Mouse (Mus musculus): ENCODE data around the gene Trim25. TPM values are rescaled to one million over a fixed set of nuclear protein-coding genes. Genes with fewer than 3 reads are reported as not detected.
"Not testable (repeated sequence)": the region's sequence is repeated elsewhere in the genome, so short reads cannot be mapped to it uniquely, and the experiment has no call there.

Trim25 gene
- total RNA-seq, 2 experiments from 2014 or later = 133 to 185 TPM

DNA sequence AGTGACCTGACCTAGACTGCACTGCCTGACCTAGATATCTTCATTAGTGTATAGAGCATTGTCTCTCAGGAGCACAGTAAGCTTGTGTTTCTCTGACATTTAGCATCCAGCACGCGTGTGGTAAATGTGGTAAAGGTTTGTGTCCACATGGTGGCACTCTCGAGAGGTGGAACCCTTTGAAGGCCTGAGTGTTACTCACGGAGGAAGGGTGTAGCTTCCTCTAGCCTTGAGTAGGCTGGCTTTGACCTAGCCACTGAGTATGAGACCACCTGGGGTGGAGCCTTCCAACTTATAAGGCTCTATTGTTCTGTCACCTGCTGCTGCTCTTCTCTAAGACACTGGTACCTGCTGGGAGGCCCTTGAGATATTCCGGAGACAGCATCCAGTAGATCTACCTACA lies 5.6 kb upstream of the Trim25 start:
- DNase-seq (ENCODE audit: low spot score in 2 of 2) = peak; percentile 61 to 62

DNA sequence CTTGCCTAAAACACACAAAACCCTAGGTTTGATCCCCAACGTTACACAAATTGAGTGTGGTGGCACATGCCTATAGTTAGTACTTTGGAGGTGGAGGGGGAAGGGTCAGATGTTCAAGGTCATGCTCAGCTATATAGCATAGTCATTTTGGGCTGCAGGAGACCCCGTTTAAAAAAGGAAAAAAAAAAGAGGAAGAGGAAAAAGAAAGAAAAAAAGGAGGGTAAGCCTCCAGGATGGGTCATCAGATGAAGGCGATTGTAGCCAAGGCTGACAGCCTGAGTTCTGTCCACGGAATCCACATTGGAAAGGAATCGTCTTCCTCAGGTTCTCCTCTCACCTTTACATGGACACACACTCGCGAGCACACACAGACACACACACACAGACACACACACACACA lies 4.7 kb upstream of the Trim25 start:
- no peak for DNase-seq (ENCODE audit: low spot score in 2 of 2)

DNA sequence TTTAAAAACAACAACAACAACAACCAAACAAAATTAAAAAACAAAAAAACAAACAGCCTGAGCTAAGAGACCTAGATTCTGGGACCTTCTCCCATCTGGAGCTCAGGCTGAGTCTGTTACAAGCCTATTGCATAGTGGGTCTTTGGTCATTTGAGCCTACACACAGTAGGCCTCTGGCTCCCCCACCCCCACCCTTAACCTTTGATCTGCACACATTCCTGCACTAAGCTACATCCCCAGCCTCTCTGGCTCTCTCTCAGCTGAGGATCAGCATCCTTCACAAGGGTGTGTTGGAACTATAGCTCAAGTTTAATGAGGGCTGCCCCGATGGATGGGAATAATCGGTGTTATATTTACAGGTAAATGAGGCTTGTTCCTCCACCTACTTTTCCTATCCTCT lies 3.6 kb upstream of the Trim25 start:
- DNase-seq (ENCODE audit: low spot score in 2 of 2) = no peak

DNA sequence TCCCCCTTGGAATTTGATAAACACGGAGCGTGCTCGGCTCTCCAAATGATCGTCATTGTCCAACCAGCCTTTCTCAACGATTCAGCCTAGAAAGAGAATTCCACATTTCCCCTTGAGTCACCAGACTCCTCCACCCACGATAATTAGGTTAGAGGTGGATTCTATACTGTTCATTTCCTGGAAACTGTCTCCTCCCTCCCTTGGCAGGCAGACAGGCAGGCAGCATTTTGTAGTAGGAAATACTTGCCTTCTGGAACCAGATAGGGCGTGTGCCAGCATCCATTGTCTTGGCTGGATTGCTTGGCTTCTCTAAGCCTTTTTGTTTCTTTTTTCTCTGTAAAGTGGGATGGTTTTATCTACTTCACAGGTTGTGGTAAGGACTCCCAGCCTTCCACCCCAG lies 2.7 kb upstream of the Trim25 start:
- DNase-seq (ENCODE audit: low spot score in 2 of 2) = no peak

DNA sequence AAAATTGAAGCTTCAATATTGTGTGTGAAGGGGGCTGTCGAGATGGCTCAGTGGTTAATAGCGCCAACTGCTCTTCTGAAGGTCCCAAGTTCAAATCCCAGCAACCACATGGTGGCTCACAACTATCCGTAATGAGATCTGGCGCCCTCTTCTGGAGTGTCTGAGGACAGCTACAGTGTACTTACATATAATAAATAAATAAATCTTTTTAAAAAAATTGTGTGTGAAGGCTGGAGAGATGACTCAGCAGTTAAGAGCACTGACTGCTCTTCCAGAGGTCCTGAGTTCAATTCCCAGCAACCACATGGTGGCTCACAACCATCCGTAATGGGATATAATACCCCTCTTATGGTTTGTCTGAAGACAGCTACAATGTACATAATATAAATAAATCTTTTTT lies 1.8 kb upstream of the Trim25 start:
- not testable (repeated sequence) for DNase-seq (ENCODE audit: low spot score in 2 of 2)

DNA sequence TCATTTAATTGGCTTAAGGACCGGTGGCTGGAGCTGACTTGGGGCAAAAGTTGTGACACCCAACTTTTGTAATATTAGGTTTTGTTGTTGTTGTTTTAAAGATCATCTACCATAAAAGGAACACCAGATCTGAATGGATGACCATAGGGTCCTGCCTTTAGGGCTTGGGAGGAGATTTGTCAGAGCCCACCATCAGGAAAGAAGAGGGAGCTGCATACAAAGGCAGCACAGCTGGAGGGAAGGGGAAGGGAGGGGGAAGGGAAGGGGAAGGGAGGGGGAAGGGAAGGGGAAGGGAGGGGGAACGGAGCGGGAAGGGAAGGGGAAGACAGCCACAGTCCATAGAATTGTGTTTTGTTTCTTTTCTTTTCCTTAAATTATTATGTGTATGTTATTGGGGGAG lies 770 bp upstream of the Trim25 start:
- DNase-seq (ENCODE audit: low spot score in 2 of 2) = no peak

DNA sequence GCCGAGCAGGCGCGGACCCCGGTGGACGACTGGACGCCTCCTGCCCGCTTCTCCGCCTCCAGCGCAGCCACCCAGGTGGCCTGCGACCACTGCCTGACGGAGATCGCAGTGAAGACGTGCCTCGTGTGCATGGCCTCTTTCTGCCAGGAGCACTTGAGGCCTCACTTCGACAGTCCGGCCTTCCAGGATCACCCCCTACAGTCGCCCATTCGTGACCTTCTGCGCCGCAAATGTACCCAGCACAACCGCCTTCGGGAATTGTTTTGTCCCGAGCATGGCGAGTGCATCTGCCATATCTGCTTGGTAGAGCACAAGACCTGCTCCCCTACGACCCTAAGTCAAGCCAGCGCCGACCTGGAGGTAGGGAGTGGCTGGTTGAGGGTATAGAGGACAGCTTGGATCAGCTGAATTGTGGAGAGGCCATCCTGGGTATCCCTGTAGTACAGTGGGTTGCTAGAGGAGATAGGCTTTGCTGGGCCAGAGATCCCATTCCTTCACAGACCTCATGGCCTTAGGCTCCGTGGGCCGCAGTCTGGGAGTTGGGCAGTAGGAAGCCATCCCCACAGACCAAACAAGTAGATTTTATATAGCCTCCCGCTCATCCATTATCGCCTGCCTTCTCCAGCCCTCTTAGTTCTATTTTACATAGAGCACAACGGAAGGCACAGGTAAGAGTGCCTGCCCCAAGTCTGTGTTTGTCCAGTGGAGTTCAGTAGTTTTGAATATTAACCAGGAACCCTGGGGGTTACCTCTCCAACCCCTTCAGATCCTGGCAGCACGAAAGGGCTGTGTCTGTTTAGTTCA lies 749 bp downstream of the Trim25 start:
- peak in 1 of 2 experiments; percentile 42 for DNase-seq (ENCODE audit: low spot score in 2 of 2)

DNA sequence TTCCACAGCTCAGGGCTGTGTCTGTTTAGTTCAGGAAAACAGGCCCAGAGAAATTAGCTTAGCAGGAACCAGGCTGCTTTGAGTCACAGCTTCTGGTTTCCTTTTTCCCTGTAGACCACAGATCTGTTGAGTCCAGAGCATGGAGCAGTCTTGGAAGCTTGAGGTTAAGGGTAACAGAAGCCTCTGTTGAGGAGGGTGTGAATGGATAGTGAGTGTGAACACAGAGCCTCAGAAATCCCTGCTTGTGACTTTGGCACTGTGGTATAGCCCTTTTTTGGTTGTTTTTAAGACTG lies 1.3 kb downstream of the Trim25 start:
- DNase-seq (ENCODE audit: low spot score in 2 of 2) = no peak

DNA sequence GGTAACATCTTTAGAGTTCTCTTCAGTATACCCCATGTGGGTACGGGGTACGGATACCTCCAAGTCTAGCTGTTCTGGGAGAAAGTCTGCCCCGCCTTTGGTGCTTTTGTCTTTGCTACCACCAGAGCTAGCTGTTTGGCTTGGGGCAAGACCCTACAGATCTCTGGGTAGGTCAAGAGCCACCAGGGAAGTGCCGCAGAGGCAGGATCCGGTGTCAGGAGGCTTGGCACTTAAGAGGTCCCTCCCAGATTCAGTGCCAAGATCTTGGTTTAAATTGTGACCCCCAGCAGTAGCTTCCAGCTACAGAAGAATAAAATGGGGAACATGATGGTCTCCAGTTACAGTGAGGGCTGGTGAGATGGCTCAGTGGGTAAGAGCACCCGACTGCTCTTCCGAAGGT lies 2.4 kb downstream of the Trim25 start:
- DNase-seq (ENCODE audit: low spot score in 2 of 2) = no peak

DNA sequence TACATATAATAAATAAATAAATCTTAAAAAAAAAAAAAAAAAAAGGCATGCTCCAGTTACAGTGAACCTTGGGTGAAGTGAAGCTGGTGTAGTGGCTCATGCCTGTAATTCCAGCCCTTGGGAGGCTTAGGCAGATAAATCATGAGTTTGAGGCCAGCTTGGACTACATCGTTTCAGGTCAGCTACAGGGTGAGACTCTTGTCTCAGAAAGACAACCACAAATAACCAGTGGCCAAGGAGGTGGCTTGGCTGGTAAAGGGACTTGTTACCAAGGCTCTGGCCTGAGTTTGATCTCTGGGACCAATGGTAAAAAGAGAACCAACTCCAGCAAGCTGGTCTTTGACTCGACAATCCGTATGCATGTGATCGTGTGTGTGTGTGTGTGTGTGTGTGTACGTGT lies 2.9 kb downstream of the Trim25 start:
- no peak for DNase-seq (ENCODE audit: low spot score in 2 of 2)

DNA sequence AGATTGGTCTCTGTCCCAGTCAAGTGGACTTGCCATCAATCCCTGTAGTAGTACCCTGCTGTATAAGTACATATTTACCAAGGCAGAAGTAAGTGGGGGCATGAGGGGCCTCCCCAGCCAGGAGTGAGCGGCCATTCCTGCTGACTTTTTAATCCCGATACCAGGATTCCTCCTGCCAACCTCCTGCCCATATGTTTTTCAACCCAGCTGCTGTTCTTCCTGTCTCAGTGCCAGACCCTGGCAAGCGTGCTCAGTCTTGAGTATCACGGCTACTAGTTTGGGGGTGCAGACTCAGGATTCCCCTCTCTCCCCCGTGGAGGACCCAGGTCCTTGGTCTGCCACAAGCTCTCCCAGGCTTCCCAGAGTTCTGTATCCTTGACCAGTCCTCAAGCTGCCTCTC lies 3.4 kb downstream of the Trim25 start:
- no peak for DNase-seq (ENCODE audit: low spot score in 2 of 2)

DNA sequence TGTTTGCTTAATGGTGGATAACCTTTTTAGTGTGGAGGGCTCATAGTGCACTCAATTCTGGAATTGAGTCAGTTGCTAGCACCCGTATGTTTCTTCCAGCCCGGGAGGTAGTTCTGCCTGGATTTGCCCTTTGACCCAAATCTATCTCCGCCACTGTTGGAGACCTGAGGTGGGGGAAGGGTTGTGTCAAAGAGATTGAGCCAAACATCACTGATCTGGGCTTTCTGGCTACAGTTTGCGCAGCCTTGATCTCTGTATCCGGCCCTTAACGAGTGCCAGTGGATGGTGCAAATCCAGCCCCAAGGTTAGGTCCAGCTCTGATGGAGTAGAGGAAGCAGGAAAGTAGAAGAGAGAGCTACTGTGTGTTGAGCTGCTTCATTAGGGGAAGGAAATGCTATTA lies 3.9 kb downstream of the Trim25 start:
- no peak for DNase-seq (ENCODE audit: low spot score in 2 of 2)

DNA sequence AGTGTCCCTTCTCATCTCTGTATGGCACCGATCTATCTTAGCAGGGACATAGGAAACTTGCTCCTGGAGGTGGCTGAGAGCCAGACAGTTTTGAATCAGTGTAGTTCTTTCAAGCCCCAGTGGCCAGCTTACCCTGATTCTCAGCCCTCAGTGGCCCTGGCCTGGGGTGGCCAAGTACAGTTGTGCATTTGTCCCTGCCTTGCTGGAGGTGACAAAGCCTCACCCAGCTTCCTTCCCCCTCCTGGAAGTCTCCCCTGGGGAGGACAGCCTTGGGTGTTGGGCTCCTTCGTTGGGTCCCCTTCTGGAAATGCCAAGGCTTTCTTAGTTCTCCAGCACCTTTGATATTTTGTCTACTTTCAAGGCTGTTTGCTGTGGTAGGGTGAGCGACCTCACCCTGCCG lies 4.5 kb downstream of the Trim25 start:
- peak in 1 of 2 experiments; percentile 43 for DNase-seq (ENCODE audit: low spot score in 2 of 2)

DNA sequence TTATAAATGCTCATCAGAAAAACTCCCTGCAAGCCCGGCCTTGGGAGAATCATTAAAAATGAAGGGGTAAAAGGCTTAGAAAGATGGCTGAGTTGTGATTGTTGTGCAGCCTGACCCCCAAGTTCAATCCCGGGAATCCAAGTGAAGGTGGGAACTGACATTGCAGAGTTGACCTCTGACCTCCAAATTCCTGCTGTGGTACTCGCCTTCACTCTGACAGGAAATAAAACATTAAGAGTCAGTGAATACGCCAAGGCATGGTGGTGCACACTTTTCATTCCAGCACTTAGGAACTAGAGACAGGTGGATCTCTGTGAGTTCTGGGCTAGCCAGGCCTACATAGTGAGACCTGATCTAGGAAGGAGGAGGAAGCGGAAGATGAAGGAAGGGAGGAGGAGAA lies 6.3 kb downstream of the Trim25 start:
- no peak for DNase-seq (ENCODE audit: low spot score in 2 of 2)

DNA sequence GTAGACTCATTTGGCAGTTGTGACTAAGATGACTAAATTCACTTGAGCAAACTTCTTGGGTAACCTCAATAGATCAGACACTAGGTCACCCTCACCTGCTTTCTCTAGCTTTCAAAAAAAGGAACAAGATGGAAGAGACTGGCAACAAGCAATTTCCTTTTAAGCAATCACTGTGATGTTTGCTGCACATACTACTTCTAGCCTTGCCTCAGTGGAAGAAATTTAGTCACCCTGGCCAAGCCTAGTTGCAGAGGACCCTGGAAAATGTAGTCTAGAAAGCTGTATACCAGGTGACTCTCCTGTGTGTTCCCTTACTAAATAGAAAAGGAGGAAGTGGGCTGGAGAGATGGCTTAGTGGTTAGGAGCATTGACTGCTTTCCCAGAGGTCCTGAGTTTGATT lies 7.2 kb downstream of the Trim25 start:
- DNase-seq (ENCODE audit: low spot score in 2 of 2) = no peak

DNA sequence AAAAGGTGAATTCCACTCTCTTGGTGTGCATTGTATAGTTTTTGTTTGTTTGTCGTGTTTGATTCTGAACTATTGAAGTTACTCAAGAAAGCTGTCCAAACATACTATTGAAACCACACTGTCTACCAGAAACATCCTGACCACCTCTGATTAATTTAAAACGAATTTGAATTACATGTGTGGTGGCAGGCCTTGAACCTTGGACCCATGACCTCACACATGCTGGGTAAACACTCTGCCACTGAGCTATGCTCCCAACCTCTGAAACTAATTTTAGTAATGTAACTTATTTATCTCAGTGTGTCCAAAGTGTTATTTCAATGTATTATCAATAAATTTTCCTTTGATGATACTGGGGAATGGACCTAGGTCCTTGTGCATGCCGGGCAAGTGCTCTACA lies 8.4 kb downstream of the Trim25 start:
- DNase-seq (ENCODE audit: low spot score in 2 of 2) = no peak

DNA sequence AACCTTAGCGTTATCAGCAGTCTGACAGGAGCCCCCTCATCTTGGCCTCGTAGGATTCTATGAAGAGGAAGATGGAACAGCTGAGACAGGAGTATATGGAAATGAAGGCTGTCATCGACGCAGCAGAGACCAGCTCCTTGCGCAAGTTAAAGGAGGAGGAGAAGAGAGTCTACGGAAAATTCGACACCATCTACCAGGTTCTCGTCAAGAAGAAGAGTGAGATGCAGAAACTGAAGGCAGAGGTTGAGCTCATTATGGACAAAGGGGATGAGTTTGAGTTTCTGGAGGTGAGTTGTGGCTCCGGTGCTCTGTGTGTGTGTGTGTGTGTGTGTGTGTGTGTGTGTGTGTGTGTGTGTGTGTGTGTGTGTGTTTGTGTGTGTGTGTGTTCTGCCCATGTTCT lies 9.9 kb downstream of the Trim25 start:
- no peak for DNase-seq (ENCODE audit: low spot score in 2 of 2)

DNA sequence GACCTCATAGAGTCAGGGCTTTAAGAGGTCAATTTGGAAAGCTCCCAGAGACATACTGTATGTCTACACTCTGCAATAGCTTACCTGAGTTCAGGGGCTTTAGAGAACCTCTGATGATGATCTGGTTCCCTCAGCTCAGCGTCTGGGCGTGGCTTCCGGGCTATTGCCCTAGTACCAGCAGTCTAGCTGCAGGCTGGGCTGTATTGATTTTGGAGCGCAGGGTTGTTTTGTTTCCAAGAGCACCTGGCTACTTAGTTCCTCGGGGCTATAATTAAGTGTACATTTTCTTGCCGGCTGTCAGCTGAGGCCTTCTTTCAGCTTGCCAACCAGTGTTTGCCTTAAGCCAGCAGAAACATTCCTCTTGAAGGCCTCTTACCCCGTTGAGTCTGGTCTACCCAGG lies 10.3 kb downstream of the Trim25 start:
- no peak for DNase-seq (ENCODE audit: low spot score in 2 of 2)

DNA sequence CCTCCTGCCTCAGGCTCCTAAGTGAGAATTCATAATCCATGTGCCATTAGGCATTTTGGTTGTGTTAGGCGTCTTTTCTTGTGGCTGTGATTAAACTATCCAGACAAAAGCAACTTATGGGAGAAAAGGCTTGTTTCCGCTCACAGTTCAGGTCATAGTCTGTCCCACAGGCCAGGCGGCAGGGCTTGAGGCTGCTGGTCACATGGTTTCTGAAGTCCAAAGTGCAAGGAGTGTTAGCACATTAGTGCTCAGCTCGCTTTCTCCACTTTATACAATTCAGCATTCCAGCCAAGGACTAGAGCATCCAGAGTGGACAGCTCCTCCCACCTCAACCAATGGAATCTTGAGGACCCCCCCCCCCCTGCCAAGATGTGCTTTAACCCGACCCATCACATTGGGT lies 13.1 kb downstream of the Trim25 start:
- DNase-seq (ENCODE audit: low spot score in 2 of 2) = no peak

DNA sequence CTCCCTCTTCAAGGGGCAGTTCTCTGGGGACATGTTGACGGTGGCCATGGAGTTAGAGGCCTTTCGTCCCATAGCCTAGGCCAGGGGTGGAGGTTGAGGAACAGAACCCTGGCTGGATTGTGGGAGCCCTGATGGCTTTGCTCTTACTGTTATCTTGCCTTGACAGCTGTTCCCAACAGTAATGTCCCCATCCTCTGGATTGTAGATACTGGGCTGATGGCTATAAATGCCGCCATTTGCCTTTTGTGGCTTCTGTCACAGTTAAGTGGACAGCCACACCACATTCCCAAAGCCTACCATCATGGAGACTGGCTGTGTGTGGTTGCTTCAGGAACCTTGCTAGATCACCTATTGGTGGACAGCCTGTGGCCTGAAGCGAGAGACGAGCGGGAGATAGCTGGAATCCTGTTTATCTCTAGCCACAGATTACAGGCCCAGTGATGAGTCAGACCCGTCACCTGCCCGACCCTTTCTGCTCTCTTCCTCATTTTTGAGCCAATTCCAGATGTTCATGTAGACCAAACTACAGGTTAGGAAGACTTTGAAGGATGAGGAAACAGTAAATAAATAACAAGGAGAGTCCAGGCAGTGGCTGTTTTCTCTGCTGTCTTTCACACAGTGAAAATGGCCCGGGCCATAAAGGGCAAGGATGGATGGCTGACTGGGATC lies 18.5 kb downstream of the Trim25 start:
- DNase-seq (ENCODE audit: low spot score in 2 of 2) = no peak

DNA sequence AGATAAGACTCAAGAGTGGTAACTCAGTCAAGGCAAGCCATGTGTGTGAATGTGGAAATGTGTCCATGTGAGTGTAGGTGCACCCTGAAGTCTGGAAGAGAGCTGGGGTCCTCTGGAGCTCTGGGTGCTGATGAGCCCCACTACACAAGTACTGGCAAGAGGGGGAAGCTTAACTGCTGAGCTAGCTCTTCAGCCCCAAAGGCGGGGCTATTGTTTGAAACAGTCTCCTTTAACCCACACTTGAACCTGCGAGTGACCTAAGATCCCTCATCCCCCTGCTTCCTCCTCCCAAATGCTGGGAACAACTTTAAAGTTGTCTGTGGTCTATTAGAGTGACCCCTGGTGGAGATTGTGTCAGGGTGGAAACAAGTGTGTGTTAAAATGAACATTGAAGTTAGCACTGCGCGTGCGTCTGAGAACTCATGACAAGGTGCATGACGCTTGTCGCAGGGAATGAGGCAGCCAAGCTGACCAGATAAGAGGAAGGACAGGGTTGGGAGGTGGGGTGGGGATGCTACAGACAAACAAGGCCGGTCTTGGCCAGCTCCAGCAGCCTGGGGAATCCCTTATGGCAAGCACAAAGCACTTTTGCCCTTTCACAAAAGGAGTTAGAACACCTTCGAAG lies 21.6 kb downstream of the Trim25 start:
- DNase-seq (ENCODE audit: low spot score in 2 of 2) = no peak

DNA sequence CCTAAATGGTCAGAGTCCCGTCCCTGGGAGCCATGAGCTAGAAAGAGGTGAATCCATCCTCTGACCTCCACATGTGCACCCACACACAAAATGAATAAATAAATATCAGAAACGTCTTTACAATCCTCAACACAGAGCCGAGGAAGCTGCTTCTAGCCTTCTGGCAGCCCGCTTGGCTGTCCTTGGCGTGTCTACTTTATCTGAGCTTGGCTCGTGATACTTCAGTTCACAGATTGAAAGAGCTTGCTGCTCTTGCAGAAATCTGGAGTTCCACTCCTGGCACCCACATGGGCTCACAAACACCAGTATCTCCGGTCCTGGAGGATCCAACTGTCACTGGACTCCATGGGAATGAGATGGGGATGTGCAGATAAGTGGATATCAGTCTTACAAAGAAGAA lies 22.5 kb downstream of the Trim25 start:
- DNase-seq (ENCODE audit: low spot score in 2 of 2) = no peak
